Mouse (Mus musculus): ENCODE results near the gene Cenpu. TPM values are rescaled to one million over a fixed set of nuclear protein-coding genes. Genes with fewer than 3 reads are reported as not detected.

Gene Cenpu
- polyA plus RNA-seq, 1 experiment from 2014 or later: 10.1 TPM

GRCm38 (mm10) chr8:46599314-46599904 lies 47.6 kb downstream of the Cenpu start:
- Histone ChIP-seq H3K9ac (no peak overlapping the region), H3K4me3 (replicated peaks) (no peak overlapping the region), H3K4me1 (peaks cover 8% of the 10 kb centered on the region; the same call in 1 of the 2 replicates), H3K27ac (replicated peaks) (no peak overlapping the region), H3K36me3 (0 out of 2 replicates have a peak, but pooled peaks cover 13% of the 10 kb centered on the region), H3K27me3 (no peaks in the 10 kb centered on the region), H3K4me2 (replicated peaks) (no peak overlapping the region), H3K9me3 (replicated peaks) (no peaks in the 10 kb centered on the region)
- no peak for ATAC-seq (ENCODE audit: insufficient number of reproducible peaks, low FRiP score, low TSS enrichment, low read depth)
- WGBS: 87% methylated on average over 7 of the region's 7 CpGs

- Histone ChIP-seq H3K27ac (replicated peaks) (no peak overlapping the region), H3K4me3 (replicated peaks) (no peak overlapping the region), H3K9ac (no peak overlapping the region), H3K4me2 (replicated peaks) (no peak overlapping the region), H3K9me3 (replicated peaks) (no peaks in the 10 kb centered on the region), H3K36me3 (peaks cover 17% of the 10 kb centered on the region; the same call in 1 of the 2 replicates), H3K4me1 (peaks cover 8% of the 10 kb centered on the region; the same call in 1 of the 2 replicates), H3K27me3 (no peaks in the 10 kb centered on the region)
- WGBS: 45% methylated on average over 10 of the region's 10 CpGs
- ATAC-seq (ENCODE audit: insufficient number of reproducible peaks, low FRiP score, low TSS enrichment, low read depth): no peak
Observed at GRCm38 (mm10) chr8:46600959-46601707, 49.3 kb downstream of the Cenpu start.

- Histone ChIP-seq H3K9ac (no peak overlapping the region), H3K9me3 (replicated peaks) (no peaks in the 10 kb centered on the region), H3K27ac (replicated peaks) (no peak overlapping the region), H3K4me1 (peaks cover 8% of the 10 kb centered on the region; the same call in 1 of the 2 replicates), H3K4me3 (replicated peaks) (no peak overlapping the region), H3K36me3 (peaks cover 8% of the 10 kb centered on the region; the same call in 1 of the 2 replicates), H3K27me3 (no peaks in the 10 kb centered on the region), H3K4me2 (replicated peaks) (no peak overlapping the region)
- ATAC-seq (ENCODE audit: insufficient number of reproducible peaks, low FRiP score, low TSS enrichment, low read depth): no peak
- 29% methylated on average over 5 of the region's 5 CpGs for WGBS
Observed at GRCm38 (mm10) chr8:46603587-46603986, 51.8 kb downstream of the Cenpu start.

GRCm38 (mm10) chr8:46606930-46607329 lies 55.1 kb downstream of the Cenpu start:
- ATAC-seq (ENCODE audit: insufficient number of reproducible peaks, low FRiP score, low TSS enrichment, low read depth): no peak

DNA sequence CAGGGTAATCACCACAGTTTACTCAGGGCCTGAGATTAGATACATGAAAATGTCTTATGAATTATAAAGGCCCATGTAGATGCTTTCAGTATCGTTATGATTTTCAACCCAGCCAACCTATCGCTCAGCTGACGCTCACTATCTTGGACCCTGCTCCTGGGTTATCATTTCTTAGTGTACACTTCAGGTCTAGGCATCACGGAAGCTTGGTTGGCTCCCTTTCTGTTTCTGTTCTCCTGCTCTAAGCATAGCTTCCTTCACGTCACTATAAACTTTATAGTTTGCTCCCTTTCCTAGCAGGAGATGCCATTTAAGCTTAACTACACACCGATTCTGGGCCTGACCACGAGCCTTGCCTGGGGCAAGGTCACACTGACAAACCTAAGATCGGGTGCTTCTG lies 59.7 kb downstream of the Cenpu start:
- no peak overlapping the region for H3K27ac ChIP-seq (replicated peaks)
- ATAC-seq (ENCODE audit: insufficient number of reproducible peaks, low FRiP score, low TSS enrichment, low read depth): no peak
- H3K9me3 ChIP-seq (replicated peaks): no peaks in the 10 kb centered on the region
- H3K36me3 ChIP-seq: no peaks in the 10 kb centered on the region
- H3K27me3 ChIP-seq: no peaks in the 10 kb centered on the region
- H3K4me3 ChIP-seq (replicated peaks): no peak overlapping the region
- 81% methylated on average over 8 of the region's 8 CpGs for WGBS
- peaks cover 12% of the 10 kb centered on the region for H3K4me1 ChIP-seq
- H3K9ac ChIP-seq: no peak overlapping the region
- no peak overlapping the region for H3K4me2 ChIP-seq (replicated peaks)

More at GRCm38 (mm10) chr8:46606930-46607329, 55.1 kb downstream of the Cenpu start:
- Histone ChIP-seq H3K36me3 (peaks cover 4% of the 10 kb centered on the region; the same call in 1 of the 2 replicates), H3K4me2 (replicated peaks) (no peak overlapping the region), H3K27me3 (no peaks in the 10 kb centered on the region), H3K4me1 (no peaks in the 10 kb centered on the region), H3K4me3 (replicated peaks) (no peak overlapping the region), H3K9ac (no peak overlapping the region), H3K27ac (replicated peaks) (no peak overlapping the region), H3K9me3 (replicated peaks) (no peaks in the 10 kb centered on the region)
- WGBS: 78% methylated on average over 1 of the region's 1 CpGs

DNA sequence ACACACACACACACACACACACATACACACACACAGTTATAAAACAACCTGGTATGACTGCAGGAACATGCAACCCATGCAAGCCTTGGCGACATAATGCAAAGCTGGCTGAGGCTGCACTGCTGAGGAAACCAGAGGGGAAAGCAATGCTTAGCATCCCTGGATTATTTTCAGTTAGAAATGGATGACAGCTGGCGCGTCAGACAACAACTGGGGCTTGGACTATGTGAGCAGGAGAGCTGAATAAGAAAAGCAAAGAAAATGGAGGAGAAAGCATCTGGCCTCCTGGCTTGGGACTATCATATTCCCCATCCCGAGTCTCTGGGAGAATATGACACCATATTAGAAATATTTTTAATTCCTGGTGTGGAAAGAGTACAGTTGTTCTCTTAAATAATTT lies 61.1 kb downstream of the Cenpu start:
- Histone ChIP-seq H3K27ac (replicated peaks) (peak overlapping the region; percentile 80), H3K27me3 (no peaks in the 10 kb centered on the region), H3K4me3 (replicated peaks) (no peak overlapping the region), H3K9me3 (replicated peaks) (no peaks in the 10 kb centered on the region), H3K4me1 (peaks cover 12% of the 10 kb centered on the region), H3K9ac (no peak overlapping the region), H3K4me2 (replicated peaks) (no peak overlapping the region), H3K36me3 (no peaks in the 10 kb centered on the region)
- 35% methylated on average over 4 of the region's 4 CpGs for WGBS
- peak; percentile 30; the same call in 1 of the 2 replicates for ATAC-seq (ENCODE audit: insufficient number of reproducible peaks, low FRiP score, low TSS enrichment, low read depth)

- Histone ChIP-seq H3K9ac (no peak overlapping the region), H3K4me3 (replicated peaks) (0 out of 2 replicates have a peak overlapping the region, but pooled peaks have one; percentile 1), H3K9me3 (replicated peaks) (no peaks in the 10 kb centered on the region), H3K27ac (replicated peaks) (peak overlapping the region; percentile 80), H3K4me1 (peaks cover 15% of the 10 kb centered on the region), H3K27me3 (no peaks in the 10 kb centered on the region), H3K4me2 (replicated peaks) (0 out of 2 replicates have a peak overlapping the region, but pooled peaks have one; percentile 8), H3K36me3 (no peaks in the 10 kb centered on the region)
- no peak for ATAC-seq (ENCODE audit: insufficient number of reproducible peaks, low FRiP score, low TSS enrichment, low read depth)
- WGBS: 11% methylated on average over 4 of the region's 4 CpGs
Observed at GRCm38 (mm10) chr8:46613377-46613776, 61.5 kb downstream of the Cenpu start.

GRCm38 (mm10) chr8:46615936-46616335 lies 64.1 kb downstream of the Cenpu start:
- Histone ChIP-seq H3K9ac (no peak overlapping the region), H3K27me3 (no peaks in the 10 kb centered on the region), H3K4me2 (replicated peaks) (peak overlapping the region; percentile 78; the same call in 1 of the 2 replicates), H3K4me3 (replicated peaks) (no peak overlapping the region), H3K36me3 (no peaks in the 10 kb centered on the region), H3K27ac (replicated peaks) (no peak overlapping the region), H3K4me1 (peaks cover 27% of the 10 kb centered on the region), H3K9me3 (replicated peaks) (no peaks in the 10 kb centered on the region)
- 78% methylated on average over 8 of the region's 8 CpGs for WGBS
- no peak for ATAC-seq (ENCODE audit: insufficient number of reproducible peaks, low FRiP score, low TSS enrichment, low read depth)

DNA sequence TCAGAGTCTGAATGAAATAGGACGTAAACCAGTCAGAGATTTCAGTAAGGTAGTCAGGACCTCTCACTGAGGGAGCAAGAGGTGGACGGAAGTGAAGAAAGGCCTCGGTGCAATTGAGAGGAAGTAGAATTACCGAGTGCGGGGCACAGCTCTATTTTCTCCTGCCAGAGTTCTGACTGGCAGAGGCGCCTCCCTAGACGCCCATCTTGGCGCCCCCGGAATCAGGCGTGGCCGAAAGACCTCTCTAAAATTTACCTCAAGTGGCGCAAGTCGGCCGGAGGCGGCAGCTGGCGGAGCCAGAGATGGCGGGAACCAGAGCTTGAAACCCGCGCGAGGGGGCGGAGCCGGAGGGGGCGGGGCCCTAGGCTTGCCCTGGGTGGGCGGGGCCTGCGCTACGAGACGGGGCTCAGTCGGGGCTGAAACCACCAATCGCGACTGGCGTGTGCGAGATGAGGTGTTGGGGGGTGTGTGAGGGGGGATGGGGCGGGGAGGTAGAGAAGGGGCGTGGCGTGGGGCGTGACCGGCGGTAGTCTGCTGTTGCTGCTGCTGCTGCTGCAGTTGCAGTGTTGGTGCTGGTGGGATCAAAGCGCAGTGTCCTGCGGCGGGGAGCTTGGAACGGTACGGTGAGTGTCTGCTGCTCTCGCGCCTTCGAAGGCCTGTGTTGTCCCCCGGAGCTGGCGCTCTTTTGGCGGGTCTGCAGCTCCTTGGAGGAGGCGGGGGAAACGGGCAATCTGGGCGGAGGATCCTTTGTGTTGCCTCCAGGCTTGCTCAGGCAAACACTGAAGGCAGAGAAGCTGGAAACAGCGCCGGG lies 65.3 kb downstream of the Cenpu start, which contains the start of the genes Primpol and Casp3:
Primpol (minus strand) TSS at position 334 of the 811 bp plus-strand sequence.
Casp3 (plus strand) TSS at position 413 of the 811 bp plus-strand sequence.
- peak within 1 kb of the TSS; percentile 78 for H3K4me2 ChIP-seq (replicated peaks)
- peaks cover 30% of the 10 kb centered on the region for H3K4me1 ChIP-seq
- under 1% methylated on average over 54 of the region's 54 CpGs for WGBS
- H3K4me3 ChIP-seq (replicated peaks): peak within 1 kb of the TSS; percentile 83
- H3K36me3 ChIP-seq: no peaks in the 10 kb centered on the region
- H3K9me3 ChIP-seq (replicated peaks): no peaks in the 10 kb centered on the region
- H3K9ac ChIP-seq: peak within 1 kb of the TSS; percentile 85
- peak within 1 kb of the TSS; percentile 91 for H3K27ac ChIP-seq (replicated peaks)
- peak; percentile 97 for ATAC-seq (ENCODE audit: insufficient number of reproducible peaks, low FRiP score, low TSS enrichment, low read depth)
- H3K27me3 ChIP-seq: no peaks in the 10 kb centered on the region

DNA sequence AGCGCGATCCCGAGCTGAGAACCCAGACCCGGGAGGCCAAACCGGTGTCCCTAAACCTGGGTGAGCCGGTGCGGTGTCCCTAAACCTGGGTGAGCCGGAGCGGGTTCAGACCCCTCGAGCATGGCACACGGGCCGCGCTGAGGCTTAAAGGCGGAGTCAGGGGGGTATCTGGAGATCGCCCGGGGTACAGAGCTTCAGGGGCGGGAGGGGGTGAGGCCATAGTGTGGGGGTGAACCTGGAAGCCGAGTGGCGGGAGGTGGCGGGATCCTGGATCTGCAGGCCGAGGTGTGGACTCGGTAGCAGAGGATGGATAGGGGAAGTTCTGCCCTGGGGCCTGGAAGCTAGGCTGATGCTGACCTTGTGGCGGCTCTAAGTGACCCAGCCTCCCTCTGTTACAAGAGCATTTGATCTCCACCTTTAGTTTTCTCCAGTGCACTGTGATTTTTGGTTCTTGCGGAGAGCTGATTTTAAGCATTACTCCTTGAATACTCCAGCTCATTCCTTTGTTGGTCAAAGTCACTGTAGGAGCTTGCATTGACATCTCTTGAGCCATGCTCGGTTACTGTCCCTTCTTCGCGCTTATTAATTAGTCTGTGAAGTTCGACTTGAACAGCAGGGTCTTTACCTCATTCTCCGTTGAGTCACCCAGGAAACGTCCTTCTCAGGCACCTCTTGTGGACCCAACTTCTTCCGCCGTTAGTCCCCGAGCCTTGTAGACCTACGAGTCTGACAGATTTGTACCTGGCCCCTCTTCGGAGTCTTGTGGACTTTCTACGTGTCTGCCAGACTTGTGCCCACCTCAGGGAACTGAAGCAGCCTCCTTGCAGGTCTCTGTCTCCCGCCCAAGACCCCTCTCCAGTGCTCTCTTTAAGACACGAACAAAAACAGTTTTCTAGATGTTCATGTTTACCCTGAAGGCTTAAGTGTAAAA lies 66.1 kb downstream of the Cenpu start:
- no peaks in the 10 kb centered on the region for H3K27me3 ChIP-seq
- H3K36me3 ChIP-seq: no peaks in the 10 kb centered on the region
- peaks cover 32% of the 10 kb centered on the region for H3K4me1 ChIP-seq
- under 1% methylated on average over 38 of the region's 38 CpGs for WGBS
- ATAC-seq (ENCODE audit: insufficient number of reproducible peaks, low FRiP score, low TSS enrichment, low read depth): peak; percentile 31
- peak overlapping the region; percentile 83 for H3K4me3 ChIP-seq (replicated peaks)
- H3K4me2 ChIP-seq (replicated peaks): peak overlapping the region; percentile 78
- H3K9ac ChIP-seq: peak overlapping the region; percentile 85
- H3K9me3 ChIP-seq (replicated peaks): no peaks in the 10 kb centered on the region
- peak overlapping the region; percentile 91 for H3K27ac ChIP-seq (replicated peaks)
